Mouse (Mus musculus) kidney, embryonic 15.5 days (tissue): ENCODE data around the gene Zfand3. TPM values are rescaled to one million over a fixed set of nuclear protein-coding genes. Genes with fewer than 3 reads are reported as not detected.

Experiments used
- ATAC-seq: fragments of 200-750 bp; cut with Nextera tagmentation; replicated peaks from 2 replicates; pipeline ENCODE4 v1.8.0; 2017; ENCODE audit warnings: moderate TSS enrichment; ENCODE audit not compliant: low FRiP score
- H3K27ac ChIP-seq: fragments of 300-500 bp; sonication (generic); 2 replicates; pipeline ENCODE4 v1.5.1; 2015; ENCODE audit warnings: mild to moderate bottlenecking, inconsistent platforms
- H3K27me3 ChIP-seq: fragments of 300-500 bp; sonication (generic); 2 replicates; pipeline ENCODE4 v1.6.1; 2015; ENCODE audit warnings: inconsistent platforms
- H3K36me3 ChIP-seq: fragments of 300-500 bp; sonication (generic); 2 replicates; pipeline ENCODE4 v1.6.1; 2015; ENCODE audit warnings: inconsistent platforms
- H3K4me1 ChIP-seq: fragments of 300-500 bp; sonication (generic); 2 replicates; pipeline ENCODE4 v1.6.1; 2015; ENCODE audit warnings: inconsistent platforms
- H3K4me2 ChIP-seq: fragments of 300-500 bp; sonication (generic); 2 replicates; pipeline ENCODE4 v1.6.1; 2015; ENCODE audit warnings: moderate library complexity, mild to moderate bottlenecking, inconsistent platforms
- H3K4me3 ChIP-seq: fragments of 300-500 bp; sonication (generic); replicated peaks from 2 replicates; pipeline ENCODE4 v1.5.1; 2015; ENCODE audit warnings: mild to moderate bottlenecking, inconsistent platforms
- H3K9ac ChIP-seq: fragments of 300-500 bp; sonication (generic); 2 replicates; pipeline ENCODE4 v1.6.1; 2015; ENCODE audit warnings: mild to moderate bottlenecking, inconsistent platforms
- H3K9me3 ChIP-seq: fragments of 300-500 bp; sonication (generic); replicated peaks from 2 replicates; pipeline ENCODE4 v1.6.1; 2016; ENCODE audit warnings: inconsistent platforms
- WGBS: fragments of 180-500 bp; shearing (Covaris S2); methylation state at CpG from one replicate; pipeline ENCODE4 v1.1.7; 2015; ENCODE audit warnings: mixed read lengths; 5-methylcytosine and 5-hydroxymethylcytosine counted together
- polyA plus RNA-seq: library from polyadenylated mRNA; unstranded; fragments of >200 nt; fragmentation: Nextera tagmentation; extraction: Ambion mirVana; gene quantifications from 2 replicates; pipeline ENCODE4 v1.2.1, GENCODE M21; 2015

The Zfand3 gene
- polyA plus RNA-seq, 1 experiment from 2014 or later = 53.0 TPM

- Histone ChIP-seq H3K27me3 (no peaks in the 10 kb centered on the region), H3K4me3 (no peak overlapping the region), H3K9ac (no peak overlapping the region), H3K36me3 (no peaks in the 10 kb centered on the region), H3K27ac (no peak overlapping the region), H3K9me3 (no peaks in the 10 kb centered on the region), H3K4me2 (no peak overlapping the region), H3K4me1 (peaks cover 42% of the 10 kb centered on the region)
- WGBS = 94% methylated on average over 4 of the region's 4 CpGs
- no peak for ATAC-seq
These were observed 28.3 kb downstream of the Zfand3 start for GRCm38 (mm10) chr17:30032796-30033195.

- Histone ChIP-seq H3K9ac (no peak overlapping the region), H3K27me3 (no peaks in the 10 kb centered on the region), H3K36me3 (no peaks in the 10 kb centered on the region), H3K27ac (no peak overlapping the region), H3K9me3 (no peaks in the 10 kb centered on the region), H3K4me1 (peaks cover 30% of the 10 kb centered on the region), H3K4me2 (no peak overlapping the region), H3K4me3 (no peak overlapping the region)
- no peak for ATAC-seq
- WGBS = 67% methylated on average over 4 of the region's 4 CpGs
These were observed 29.5 kb downstream of the Zfand3 start for GRCm38 (mm10) chr17:30033991-30034390.

GRCm38 (mm10) chr17:30035216-30036005 lies 30.9 kb downstream of the Zfand3 start:
- no peak for ATAC-seq
- H3K27ac ChIP-seq = no peak overlapping the region
- WGBS = 59% methylated on average over 4 of the region's 4 CpGs

GRCm38 (mm10) chr17:30043163-30043822 lies 38.8 kb downstream of the Zfand3 start:
- no peak overlapping the region for H3K27ac ChIP-seq
- 89% methylated on average over 7 of the region's 7 CpGs for WGBS
- ATAC-seq = no peak
- peaks cover 13% of the 10 kb centered on the region; the same call in 1 of the 2 replicates for H3K4me1 ChIP-seq
- no peak overlapping the region for H3K9ac ChIP-seq
- H3K9me3 ChIP-seq = no peaks in the 10 kb centered on the region
- no peaks in the 10 kb centered on the region for H3K27me3 ChIP-seq
- H3K4me3 ChIP-seq = no peak overlapping the region
- no peaks in the 10 kb centered on the region for H3K36me3 ChIP-seq
- H3K4me2 ChIP-seq = no peak overlapping the region

More at GRCm38 (mm10) chr17:30035216-30036005, 30.9 kb downstream of the Zfand3 start:
- H3K4me3 ChIP-seq = no peak overlapping the region
- no peaks in the 10 kb centered on the region for H3K36me3 ChIP-seq
- no peak overlapping the region for H3K4me2 ChIP-seq
- no peaks in the 10 kb centered on the region for H3K9me3 ChIP-seq
- H3K27me3 ChIP-seq = no peaks in the 10 kb centered on the region
- no peak overlapping the region for H3K9ac ChIP-seq
- H3K4me1 ChIP-seq = peaks cover 17% of the 10 kb centered on the region; the same call in 1 of the 2 replicates

GRCm38 (mm10) chr17:30045181-30045580 lies 40.6 kb downstream of the Zfand3 start:
- no peaks in the 10 kb centered on the region for H3K36me3 ChIP-seq
- WGBS = 62% methylated on average over 2 of the region's 2 CpGs
- no peak overlapping the region for H3K4me2 ChIP-seq
- H3K9ac ChIP-seq = no peak overlapping the region
- H3K4me1 ChIP-seq = peaks cover 21% of the 10 kb centered on the region
- no peak overlapping the region for H3K27ac ChIP-seq
- no peak overlapping the region for H3K4me3 ChIP-seq
- ATAC-seq = no peak
- no peaks in the 10 kb centered on the region for H3K27me3 ChIP-seq
- H3K9me3 ChIP-seq = no peaks in the 10 kb centered on the region

- no peaks in the 10 kb centered on the region for H3K27me3 ChIP-seq
These were observed 42.1 kb downstream of the Zfand3 start for GRCm38 (mm10) chr17:30046654-30047053.

GRCm38 (mm10) chr17:30051523-30052346 lies 47.2 kb downstream of the Zfand3 start:
- WGBS = 89% methylated on average over 5 of the region's 5 CpGs

More at GRCm38 (mm10) chr17:30046654-30047053, 42.1 kb downstream of the Zfand3 start:
- H3K9ac ChIP-seq = no peak overlapping the region
- ATAC-seq = no peak
- no peak overlapping the region for H3K27ac ChIP-seq
- H3K4me2 ChIP-seq = no peak overlapping the region
- no peaks in the 10 kb centered on the region for H3K36me3 ChIP-seq
- WGBS = 92% methylated on average over 5 of the region's 5 CpGs
- H3K4me1 ChIP-seq = peaks cover 17% of the 10 kb centered on the region
- no peak overlapping the region for H3K4me3 ChIP-seq
- no peaks in the 10 kb centered on the region for H3K9me3 ChIP-seq

GRCm38 (mm10) chr17:30052347-30052742 lies 47.8 kb downstream of the Zfand3 start:
- H3K9ac ChIP-seq = no peak overlapping the region
- no peaks in the 10 kb centered on the region for H3K9me3 ChIP-seq
- WGBS = 87% methylated on average over 5 of the region's 5 CpGs
- H3K4me2 ChIP-seq = no peak overlapping the region
- H3K27me3 ChIP-seq = no peaks in the 10 kb centered on the region
- H3K4me1 ChIP-seq = peaks cover 8% of the 10 kb centered on the region
- no peak for ATAC-seq
- H3K4me3 ChIP-seq = no peak overlapping the region
- H3K27ac ChIP-seq = no peak overlapping the region
- peaks cover 10% of the 10 kb centered on the region for H3K36me3 ChIP-seq

More at GRCm38 (mm10) chr17:30051523-30052346, 47.2 kb downstream of the Zfand3 start:
- H3K36me3 ChIP-seq = peaks cover 10% of the 10 kb centered on the region
- no peaks in the 10 kb centered on the region for H3K9me3 ChIP-seq
- no peak for ATAC-seq
- no peaks in the 10 kb centered on the region for H3K27me3 ChIP-seq
- no peak overlapping the region for H3K4me3 ChIP-seq
- no peak overlapping the region for H3K9ac ChIP-seq
- peaks cover 8% of the 10 kb centered on the region for H3K4me1 ChIP-seq
- no peak overlapping the region for H3K27ac ChIP-seq
- H3K4me2 ChIP-seq = no peak overlapping the region

- no peak overlapping the region for H3K4me3 ChIP-seq
- peaks cover 12% of the 10 kb centered on the region for H3K4me1 ChIP-seq
- H3K27me3 ChIP-seq = no peaks in the 10 kb centered on the region
- peaks cover 10% of the 10 kb centered on the region for H3K36me3 ChIP-seq
- no peaks in the 10 kb centered on the region for H3K9me3 ChIP-seq
- no peak overlapping the region for H3K27ac ChIP-seq
- no peak overlapping the region for H3K4me2 ChIP-seq
- 85% methylated on average over 9 of the region's 9 CpGs for WGBS
- no peak for ATAC-seq
- no peak overlapping the region for H3K9ac ChIP-seq
These were observed 48.9 kb downstream of the Zfand3 start for GRCm38 (mm10) chr17:30053463-30053862.

GRCm38 (mm10) chr17:30053871-30054270 lies 49.3 kb downstream of the Zfand3 start:
- Histone ChIP-seq H3K9me3 (no peaks in the 10 kb centered on the region), H3K27ac (no peak overlapping the region), H3K9ac (no peak overlapping the region), H3K4me3 (no peak overlapping the region), H3K27me3 (no peaks in the 10 kb centered on the region), H3K36me3 (peaks cover 10% of the 10 kb centered on the region), H3K4me2 (no peak overlapping the region), H3K4me1 (peaks cover 16% of the 10 kb centered on the region)
- WGBS = 98% methylated on average over 2 of the region's 2 CpGs
- ATAC-seq = no peak

GRCm38 (mm10) chr17:30056226-30056625 lies 51.7 kb downstream of the Zfand3 start:
- H3K27ac ChIP-seq = no peak overlapping the region

GRCm38 (mm10) chr17:30058594-30058993 lies 54.1 kb downstream of the Zfand3 start:
- Histone ChIP-seq H3K27ac (no peak overlapping the region), H3K9me3 (no peaks in the 10 kb centered on the region), H3K4me2 (no peak overlapping the region), H3K4me3 (no peak overlapping the region), H3K9ac (no peak overlapping the region), H3K27me3 (no peaks in the 10 kb centered on the region), H3K4me1 (peaks cover 23% of the 10 kb centered on the region), H3K36me3 (peaks cover 10% of the 10 kb centered on the region)
- 80% methylated on average over 3 of the region's 3 CpGs for WGBS
- ATAC-seq = no peak

More at GRCm38 (mm10) chr17:30056226-30056625, 51.7 kb downstream of the Zfand3 start:
- H3K36me3 ChIP-seq = peaks cover 10% of the 10 kb centered on the region
- 86% methylated on average over 5 of the region's 5 CpGs for WGBS
- H3K27me3 ChIP-seq = no peaks in the 10 kb centered on the region
- no peak overlapping the region for H3K4me3 ChIP-seq
- H3K4me2 ChIP-seq = no peak overlapping the region
- H3K9me3 ChIP-seq = no peaks in the 10 kb centered on the region
- no peak overlapping the region for H3K9ac ChIP-seq
- H3K4me1 ChIP-seq = peaks cover 19% of the 10 kb centered on the region
- ATAC-seq = no peak
